Mouse (Mus musculus) spleen, adult 2 months (tissue): ENCODE results near the gene Cysrt1. TPM values are rescaled to one million over a fixed set of nuclear protein-coding genes. Genes with fewer than 3 reads are reported as not detected.
A peak's percentile ranks its signal among the peaks of the same experiment; 100 is the strongest.

Source experiments
- DNase-seq, 2 experiments: peaks; one replicate each; pipeline versions ENCODE4 v3.0.0 to v3.0.0-alpha.2; 2012 to 2021; ENCODE audit warnings: low spot score in 2 of 2, low read depth in 1 of 2
- H3K27ac ChIP-seq: fragments of 200-500 bp; 2 replicates; pipeline ENCODE4 v1.5.1; 2012; ENCODE audit warnings: low read length, inconsistent platforms; ENCODE audit not compliant: insufficient read depth
- H3K27me3 ChIP-seq: fragments of 200-500 bp; 2 replicates; pipeline ENCODE4 v1.6.1; 2012; ENCODE audit warnings: mild to moderate bottlenecking, moderate library complexity, low read length, inconsistent platforms; ENCODE audit not compliant: control insufficient read depth, insufficient read depth
- H3K36me3 ChIP-seq: fragments of 200-500 bp; 2 replicates; pipeline ENCODE4 v1.6.1; 2012; ENCODE audit warnings: mild to moderate bottlenecking, low read length, inconsistent platforms; ENCODE audit not compliant: control insufficient read depth, insufficient read depth
- H3K4me1 ChIP-seq: fragments of 200-500 bp; 2 replicates; pipeline ENCODE4 v1.6.1; 2011; ENCODE audit warnings: inconsistent platforms; ENCODE audit not compliant: control insufficient read depth, insufficient read depth, insufficient read length
- H3K4me3 ChIP-seq: fragments of 200-500 bp; 2 replicates; pipeline ENCODE4 v1.5.1; 2011; ENCODE audit warnings: mild to moderate bottlenecking, inconsistent platforms; ENCODE audit not compliant: insufficient read depth, insufficient read length; ENCODE audit errors: extremely low read depth
- CTCF ChIP-seq: fragments of 200-500 bp; IDR thresholded peaks from 2 replicates; pipeline ENCODE4 v1.5.1; 2011; ENCODE audit warnings: mild to moderate bottlenecking, inconsistent platforms; ENCODE audit not compliant: insufficient read depth, insufficient read length, insufficient replicate concordance; ENCODE audit errors: extremely low read depth
- POLR2A ChIP-seq: fragments of 200-500 bp; IDR thresholded peaks from 2 replicates; pipeline ENCODE4 v1.6.1; 2011; ENCODE audit warnings: low read depth, low read length, inconsistent platforms
- WGBS: fragments of 180-500 bp; shearing (Covaris S2); methylation state at CpG from one replicate; pipeline ENCODE4 v1.1.7; 2018; 5-methylcytosine and 5-hydroxymethylcytosine counted together
- polyA plus RNA-seq: library from polyadenylated mRNA; depleted of rRNA; stranded (reverse); fragments of >200 nt; gene quantifications from 2 replicates; pipeline ENCODE4 v1.2.3, GENCODE M21; 2012

Gene Cysrt1
- polyA plus RNA-seq, 1 experiment = not detected

DNA sequence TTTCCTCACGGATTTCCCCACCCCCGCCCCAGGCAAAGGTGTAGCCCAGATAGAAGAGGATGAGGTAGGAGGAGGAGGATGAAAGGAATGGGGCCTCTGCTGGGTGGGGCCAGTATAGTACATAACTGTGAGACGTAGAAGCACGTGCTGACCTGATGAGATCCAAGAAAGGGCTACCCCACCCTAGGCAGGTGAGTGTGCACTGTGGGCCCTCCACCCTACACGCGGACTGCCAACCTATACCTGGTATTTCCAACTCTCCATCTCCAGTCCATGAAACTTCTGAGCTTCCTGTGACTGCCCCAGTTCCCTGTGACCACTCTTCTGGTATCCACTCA lies 845 bp downstream of the Cysrt1 start:
- no peak for DNase-seq
- TF ChIP-seq CTCF (no peak), POLR2A (no peak)
- no peak overlapping the region for H3K4me3 ChIP-seq
- peaks cover 11% of the 10 kb centered on the region for H3K27me3 ChIP-seq
- H3K36me3 ChIP-seq = no peaks in the 10 kb centered on the region
- peaks cover 9% of the 10 kb centered on the region for H3K4me1 ChIP-seq
- 13% methylated on average over 6 of the region's 6 CpGs for WGBS
- H3K27ac ChIP-seq = no peak overlapping the region

DNA sequence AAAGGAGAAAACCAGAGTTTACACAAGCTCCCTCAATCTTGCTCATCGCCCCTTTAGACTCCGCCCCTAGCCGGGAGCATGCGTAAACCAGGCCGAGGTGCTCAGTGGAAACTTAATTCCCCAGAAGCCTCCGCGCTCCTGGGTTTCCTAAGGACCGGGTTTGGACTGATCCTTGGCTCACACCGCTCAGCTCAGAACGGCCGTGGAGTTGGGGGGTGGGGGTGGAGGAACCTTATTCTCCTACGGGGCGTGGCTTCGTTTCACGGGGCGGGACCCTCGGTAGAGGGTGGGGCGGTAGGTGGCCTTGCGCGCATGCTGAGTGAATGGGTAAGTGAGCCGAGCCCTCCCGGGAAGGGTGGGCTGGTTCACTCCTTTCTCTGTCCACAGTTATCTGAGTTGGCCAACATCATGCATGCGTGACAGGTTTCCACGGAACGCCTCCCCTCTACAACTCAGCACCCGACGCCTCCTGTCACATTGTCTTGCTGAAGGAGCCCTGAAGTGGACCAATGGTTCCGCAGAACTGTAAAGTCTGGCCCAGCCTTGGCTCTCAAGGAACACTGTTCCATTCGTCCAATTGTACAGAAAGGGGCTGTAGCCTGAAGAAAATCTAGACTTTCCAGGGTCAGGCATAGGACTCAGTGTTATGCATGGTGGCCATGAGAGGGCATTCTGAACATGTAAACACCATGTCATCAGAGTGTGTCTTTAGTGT lies 1.4 kb downstream of the Cysrt1 start:
- Histone ChIP-seq H3K27ac (no peak overlapping the region), H3K4me3 (peak overlapping the region; percentile 53; the same call in 1 of the 2 replicates), H3K27me3 (peaks cover 11% of the 10 kb centered on the region), H3K36me3 (no peaks in the 10 kb centered on the region), H3K4me1 (peaks cover 9% of the 10 kb centered on the region)
- no peak for TF ChIP-seq POLR2A
- no peak for DNase-seq
- WGBS = 3% methylated on average over 29 of the region's 29 CpGs

DNA sequence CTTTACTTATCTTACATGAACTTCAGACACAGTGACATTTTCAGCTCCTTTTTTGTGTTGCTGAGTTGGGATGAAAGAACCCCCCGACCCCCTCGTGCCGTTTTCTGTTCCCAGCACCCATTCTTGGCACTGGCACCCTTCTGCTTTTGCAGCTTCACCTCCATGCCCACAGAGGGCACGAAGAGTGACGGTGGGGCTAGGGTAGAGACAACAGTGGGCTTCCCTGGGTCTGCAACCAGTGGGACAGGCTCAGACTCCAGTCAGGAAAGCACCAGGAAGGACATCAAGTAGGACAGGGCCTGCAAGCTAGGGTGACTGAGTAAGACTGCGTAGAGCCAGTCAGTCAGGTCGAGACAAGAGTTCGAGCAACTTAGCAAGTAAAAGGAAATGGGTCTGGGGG lies 1.9 kb downstream of the Cysrt1 start:
- no peak for DNase-seq
- Histone ChIP-seq H3K27me3 (peaks cover 11% of the 10 kb centered on the region), H3K27ac (no peak overlapping the region), H3K36me3 (no peaks in the 10 kb centered on the region), H3K4me1 (peaks cover 9% of the 10 kb centered on the region), H3K4me3 (no peak overlapping the region)
- 71% methylated on average over 8 of the region's 8 CpGs for WGBS
- TF ChIP-seq CTCF = no peak
- TF ChIP-seq POLR2A = no peak

DNA sequence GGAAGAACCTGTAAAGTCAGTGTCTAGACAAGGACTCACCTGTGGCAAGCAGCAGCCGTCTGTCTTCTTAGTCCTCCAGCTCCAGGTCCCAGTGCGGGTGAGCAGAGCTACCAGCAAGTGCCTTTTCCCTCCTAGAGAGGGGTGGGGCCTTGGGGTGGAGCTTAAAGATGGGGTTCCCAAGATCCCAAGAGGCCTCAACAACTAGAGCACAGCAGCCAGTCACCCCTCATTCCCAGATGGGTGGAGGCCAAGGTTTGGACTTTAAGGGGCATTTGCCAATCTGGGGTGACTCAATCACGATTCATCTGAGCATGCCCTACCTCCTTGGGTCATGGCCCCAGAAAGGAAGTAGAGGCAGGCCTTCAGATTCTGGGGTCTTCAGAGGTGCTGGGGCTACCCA lies 2.5 kb downstream of the Cysrt1 start:
- 78% methylated on average over 3 of the region's 3 CpGs for WGBS
- peaks cover 9% of the 10 kb centered on the region for H3K4me1 ChIP-seq
- DNase-seq = no peak
- TF ChIP-seq CTCF (no peak), POLR2A (no peak)
- H3K27me3 ChIP-seq = peaks cover 11% of the 10 kb centered on the region
- no peak overlapping the region for H3K27ac ChIP-seq
- H3K36me3 ChIP-seq = no peaks in the 10 kb centered on the region
- H3K4me3 ChIP-seq = no peak overlapping the region

DNA sequence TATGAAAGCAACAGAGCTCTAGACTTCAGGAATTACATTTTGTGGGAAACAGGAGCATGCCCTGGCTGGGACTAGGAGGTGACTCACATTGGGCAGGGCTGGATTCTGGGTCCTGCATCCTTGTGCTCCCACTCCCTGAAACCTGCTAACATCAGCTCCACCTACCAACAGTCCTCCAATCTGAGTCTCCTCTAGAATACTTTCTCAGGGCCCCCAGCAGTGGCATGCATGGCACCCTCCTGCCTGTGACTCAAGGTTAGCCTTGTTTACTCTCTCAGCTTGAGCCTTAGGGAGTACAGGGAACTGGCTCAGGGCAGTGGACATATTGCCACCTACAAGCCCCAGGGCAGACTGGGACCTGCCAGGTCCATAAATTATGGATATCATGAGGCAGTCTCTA lies 4.1 kb downstream of the Cysrt1 start:
- Histone ChIP-seq H3K27ac (no peak overlapping the region), H3K27me3 (peaks cover 11% of the 10 kb centered on the region), H3K36me3 (no peaks in the 10 kb centered on the region), H3K4me3 (no peak overlapping the region), H3K4me1 (peaks cover 9% of the 10 kb centered on the region)
- no peak for TF ChIP-seq CTCF
- no peak for TF ChIP-seq POLR2A
- no peak for DNase-seq

DNA sequence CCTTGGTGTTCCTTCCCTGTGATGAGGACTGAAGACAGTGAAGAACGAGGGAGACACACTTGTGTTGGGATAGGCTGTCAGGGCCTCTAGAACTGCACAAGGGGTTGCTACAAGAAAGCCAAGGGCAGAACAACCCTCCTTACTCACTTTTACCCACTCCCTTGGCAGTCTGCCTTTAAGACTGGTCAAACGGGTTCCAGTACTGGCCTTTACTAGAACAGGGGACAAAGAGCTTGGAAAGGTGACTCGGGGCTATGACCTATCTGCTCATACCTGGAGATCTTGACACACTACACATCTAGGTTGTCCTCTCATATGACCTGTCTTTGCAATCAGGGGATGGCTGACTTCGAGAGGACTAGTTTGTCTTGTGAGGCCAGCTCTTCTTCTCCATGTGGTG lies 4.7 kb downstream of the Cysrt1 start:
- 68% methylated on average over 4 of the region's 4 CpGs for WGBS
- H3K27ac ChIP-seq = no peak overlapping the region
- peaks cover 9% of the 10 kb centered on the region for H3K27me3 ChIP-seq
- no peaks in the 10 kb centered on the region for H3K36me3 ChIP-seq
- no peak for DNase-seq
- no peak overlapping the region for H3K4me3 ChIP-seq
- peaks cover 9% of the 10 kb centered on the region for H3K4me1 ChIP-seq
- TF ChIP-seq CTCF (no peak), POLR2A (no peak)

DNA sequence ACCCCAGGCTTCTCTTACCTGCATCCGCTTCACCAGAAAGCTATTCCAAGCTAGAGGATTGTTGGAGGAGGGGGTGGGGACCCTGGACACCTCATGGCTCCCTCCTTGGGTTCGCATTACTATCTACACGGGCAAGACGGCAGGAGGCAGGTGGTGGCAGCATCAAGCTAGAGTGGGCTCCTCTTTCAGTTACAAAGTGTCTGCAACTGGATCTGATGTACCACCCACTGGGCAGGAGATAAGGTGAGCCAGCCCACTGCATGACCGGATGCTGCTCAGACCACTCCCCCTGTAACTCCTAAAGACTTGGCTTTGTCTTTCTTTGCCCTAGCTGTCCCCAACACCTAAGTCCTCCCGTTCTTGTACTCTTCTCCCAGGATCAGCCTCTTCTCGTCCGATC lies 5.6 kb downstream of the Cysrt1 start, which contains the start of gene Rnf224:
Rnf224 (minus strand) TSS at position 174 of the 400 bp plus-strand sequence.
- TF ChIP-seq CTCF (no peak), POLR2A (no peak)
- 81% methylated on average over 8 of the region's 8 CpGs for WGBS
- H3K4me3 ChIP-seq = no peak within 1 kb of the TSS
- peaks cover 4% of the 10 kb centered on the region; the same call in 1 of the 2 replicates for H3K4me1 ChIP-seq
- no peak within 1 kb of the TSS for H3K27ac ChIP-seq
- no peaks in the 10 kb centered on the region for H3K36me3 ChIP-seq
- DNase-seq = no peak
- peaks cover 3% of the 10 kb centered on the region; the same call in 1 of the 2 replicates for H3K27me3 ChIP-seq
